Comparison of ENCODE assay signal across 23 mouse cellular contexts in the genomic region with DNA sequence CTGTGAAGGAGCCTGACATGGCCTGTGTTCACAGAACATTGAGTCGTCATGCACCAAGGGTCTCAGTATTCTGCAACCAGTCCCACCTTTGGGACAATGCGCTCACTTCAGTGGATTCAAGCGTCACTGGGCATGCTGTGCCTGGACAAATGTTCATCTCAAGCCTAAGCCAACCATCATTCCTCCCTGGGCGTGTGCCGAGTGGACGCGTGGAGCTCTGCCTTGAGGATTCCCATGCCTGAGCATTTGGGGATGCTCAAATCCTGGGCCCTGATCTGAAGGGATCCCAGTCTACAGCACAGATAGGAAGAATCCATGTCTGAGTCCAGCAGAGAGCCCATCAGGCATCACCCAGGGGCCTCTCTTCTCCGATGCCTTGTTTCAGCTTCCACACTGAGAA. TPM values are rescaled to one million over a fixed set of nuclear protein-coding genes. Genes with fewer than 3 reads are reported as not detected.
"Had no signal": no experiment of that assay in that cellular context is flagged by ENCODE, and none has a peak within 500 bp of the region (broad histone marks: within the 10 kb centered on the region; RNA-seq: fewer than 3 reads in every experiment).

No protein-coding gene starts in this region.

- DNase-seq: gastrocnemius, postnatal 14 days; gastrocnemius, postnatal 36 days; heart, adult 18-20 months; heart, postnatal 14 days; heart, postnatal 36 days; kidney, adult 11 months; kidney, adult 2 months; kidney, adult 9 months; kidney, postnatal 14 days; layer of hippocampus, adult 9-11 months; layer of hippocampus, postnatal 36 days; lung, adult 18-20 months had no signal

RNA-seq across cellular contexts. Expression of gene 9630041A04Rik, which starts 36.0 kb away (rescaled TPM):
- total RNA-seq: gastrocnemius, adult 18-20 months; gastrocnemius, adult 8-10 months; gastrocnemius, postnatal 14 days; gastrocnemius, postnatal 36 days; heart, adult 18-20 months; heart, postnatal 14 days; heart, postnatal 36 days; hematopoietic stem cell, adult 5-6 weeks; hindbrain, postnatal 0 days; layer of hippocampus, adult 18-20 months; layer of hippocampus, adult 8-10 months; layer of hippocampus, postnatal 14 days; layer of hippocampus, postnatal 36 days; left cerebral cortex, adult 18-20 months; left cerebral cortex, postnatal 14 days; left cerebral cortex, postnatal 36 days; liver, adult 2 months had no signal
